Mouse (Mus musculus) cerebellum, adult 8-10 months (tissue): ENCODE measurements around the gene Vmn1r118.
"Not testable (repeated sequence)": the region's sequence is repeated elsewhere in the genome, so short reads cannot be mapped to it uniquely, and the experiment has no call there.

Experiments
- DNase-seq: peaks from one replicate; pipeline ENCODE4 v3.0.0; 2022

Gene Vmn1r118

DNA sequence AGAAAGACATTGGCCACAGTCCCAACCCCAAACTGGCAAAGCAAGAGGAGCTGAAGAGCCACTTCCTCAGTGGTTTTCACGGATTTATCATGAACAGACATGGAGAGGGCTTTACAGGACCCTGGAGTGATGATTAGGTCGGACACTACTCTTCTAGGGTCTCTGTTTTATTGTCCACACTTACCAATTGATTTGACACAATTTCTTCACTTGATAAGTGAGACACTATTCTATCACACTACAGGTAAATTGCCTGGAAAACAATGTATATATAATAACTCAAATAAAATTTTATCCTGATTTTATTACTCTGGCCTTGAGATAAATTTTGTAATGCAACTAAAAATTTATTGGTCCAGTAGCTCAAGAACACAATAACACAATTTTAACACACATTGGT is at the start of gene Vmn1r118:
Gene Vmn1r118 (minus strand): TSS at position 101 of the 400 bp plus-strand sequence.
- DNase-seq, result not testable (repeated sequence)

- DNase-seq, result not testable (repeated sequence)
Observed at GRCm38 (mm10) chr7:20884021-20884420, 28.1 kb downstream of the Vmn1r118 start, which contains the start of gene Vmn1r117. Gene Vmn1r117 (minus strand): TSS chr7:20884121.

DNA sequence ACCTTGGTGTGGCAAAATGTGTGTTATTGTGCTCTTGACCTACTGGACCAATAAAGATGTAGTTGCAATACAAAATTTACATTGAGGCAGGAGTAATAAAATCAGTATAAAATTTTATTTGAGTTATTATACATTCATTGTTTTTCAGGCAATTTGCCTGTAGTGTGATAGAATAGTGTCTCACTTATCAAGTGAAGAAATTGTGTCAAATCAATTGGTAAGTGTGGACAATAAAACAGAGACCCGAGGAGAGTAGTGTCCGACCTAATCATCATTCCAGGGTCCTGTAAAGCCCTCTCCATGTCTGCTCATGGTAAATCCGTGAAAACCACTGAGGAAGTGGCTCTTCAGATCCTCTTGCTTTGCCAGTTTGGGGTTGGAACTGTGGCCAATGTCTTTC is 40.2 kb downstream of the Vmn1r118 start, which contains the start of gene Vmn1r116:
Gene Vmn1r116 (plus strand): TSS at position 301 of the 400 bp plus-strand sequence.
- not testable (repeated sequence) for DNase-seq
